Mouse (Mus musculus): ENCODE data around the gene Cfap97d1. TPM values are rescaled to one million over a fixed set of nuclear protein-coding genes. Genes with fewer than 3 reads are reported as not detected.
"Not testable (repeated sequence)": the region's sequence is repeated elsewhere in the genome, so short reads cannot be mapped to it uniquely, and the experiment has no call there.

Gene Cfap97d1
- polyA plus RNA-seq, 1 experiment from 2014 or later, result not detected

DNA sequence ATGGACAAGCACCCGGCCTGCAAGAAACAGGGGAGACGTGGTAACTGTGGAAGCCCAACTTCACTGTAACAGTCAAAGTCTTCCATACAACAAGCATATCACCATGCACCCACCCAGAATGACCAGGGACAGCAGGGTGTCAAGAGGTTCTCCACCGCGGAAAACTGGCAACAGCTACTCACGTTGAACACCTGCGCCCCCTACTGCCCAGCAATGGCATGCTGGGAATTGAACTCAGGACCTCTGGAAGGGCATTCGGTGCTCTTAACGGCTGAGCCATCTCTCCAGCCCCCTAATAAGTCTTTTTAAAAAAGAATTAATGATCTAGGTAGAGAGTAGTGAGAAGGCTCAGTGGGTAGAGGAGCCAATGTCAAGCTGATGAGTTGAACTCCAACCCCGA is 9.2 kb upstream of the Cfap97d1 start:
- no peak for ATAC-seq (ENCODE audit: low read depth)
- Histone ChIP-seq H3K9me3 (no peaks in the 10 kb centered on the region), H3K4me2 (no peak overlapping the region), H3K27ac (replicated peaks) (no peak overlapping the region), H3K27me3 (peaks cover 1% of the 10 kb centered on the region; the same call in 1 of the 2 replicates), H3K9ac (no peak overlapping the region), H3K4me3 (no peak overlapping the region), H3K36me3 (0 out of 2 replicates have a peak, but pooled peaks cover 5% of the 10 kb centered on the region), H3K4me1 (replicated peaks) (no peaks in the 10 kb centered on the region)
- WGBS, result 54% methylated on average over 9 of the region's 9 CpGs

DNA sequence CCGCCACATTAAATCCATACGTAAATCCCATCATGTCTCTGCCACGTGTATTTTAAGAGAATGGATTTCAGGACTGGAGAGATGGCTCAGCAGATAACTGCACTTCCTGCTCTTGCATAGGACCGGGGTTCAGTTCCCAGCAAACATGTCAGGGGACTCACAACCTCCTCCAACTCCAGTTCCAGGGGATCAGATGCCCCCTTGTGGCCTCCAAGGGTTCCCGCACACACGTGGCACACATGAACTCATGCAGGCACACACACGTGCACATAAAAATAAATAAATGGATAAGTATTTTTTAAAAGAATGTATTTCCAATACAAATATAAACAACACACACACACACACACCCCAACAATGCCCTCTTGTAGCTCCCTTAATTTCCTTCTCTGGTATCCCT is 7.1 kb upstream of the Cfap97d1 start:
- Histone ChIP-seq H3K9ac (no peak overlapping the region), H3K27ac (replicated peaks) (no peak overlapping the region), H3K4me3 (no peak overlapping the region), H3K9me3 (no peaks in the 10 kb centered on the region), H3K36me3 (0 out of 2 replicates have a peak, but pooled peaks cover 5% of the 10 kb centered on the region), H3K4me1 (replicated peaks) (no peaks in the 10 kb centered on the region), H3K27me3 (no peaks in the 10 kb centered on the region), H3K4me2 (no peak overlapping the region)
- ATAC-seq (ENCODE audit: low read depth), result no peak
- 95% methylated on average over 7 of the region's 7 CpGs for WGBS

DNA sequence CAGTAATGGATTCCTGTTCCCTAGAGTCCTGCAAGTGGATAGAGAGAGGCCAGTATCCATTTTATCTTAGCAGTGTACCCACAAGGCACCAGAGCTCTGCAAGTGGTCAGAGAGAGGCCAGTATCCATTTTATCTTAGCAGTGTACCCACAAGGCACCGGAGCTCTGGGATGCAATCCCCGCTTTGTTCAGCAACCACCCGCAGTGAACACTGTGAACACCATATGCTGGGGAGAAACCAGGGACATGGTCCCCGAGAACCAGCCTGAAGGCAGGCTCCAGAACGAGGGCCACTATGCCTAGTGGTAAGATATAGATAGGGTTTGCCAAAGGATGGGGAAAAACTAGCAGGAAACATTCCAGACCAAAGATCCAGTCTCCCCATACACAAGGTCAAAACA is 4.9 kb upstream of the Cfap97d1 start:
- Histone ChIP-seq H3K4me3 (no peak overlapping the region), H3K4me1 (replicated peaks) (peaks cover 13% of the 10 kb centered on the region), H3K4me2 (no peak overlapping the region), H3K9me3 (no peaks in the 10 kb centered on the region), H3K27ac (replicated peaks) (no peak overlapping the region), H3K9ac (no peak overlapping the region), H3K36me3 (0 out of 2 replicates have a peak, but pooled peaks cover 5% of the 10 kb centered on the region), H3K27me3 (no peaks in the 10 kb centered on the region)
- ATAC-seq (ENCODE audit: low read depth), result no peak
- 91% methylated on average over 5 of the region's 5 CpGs for WGBS

DNA sequence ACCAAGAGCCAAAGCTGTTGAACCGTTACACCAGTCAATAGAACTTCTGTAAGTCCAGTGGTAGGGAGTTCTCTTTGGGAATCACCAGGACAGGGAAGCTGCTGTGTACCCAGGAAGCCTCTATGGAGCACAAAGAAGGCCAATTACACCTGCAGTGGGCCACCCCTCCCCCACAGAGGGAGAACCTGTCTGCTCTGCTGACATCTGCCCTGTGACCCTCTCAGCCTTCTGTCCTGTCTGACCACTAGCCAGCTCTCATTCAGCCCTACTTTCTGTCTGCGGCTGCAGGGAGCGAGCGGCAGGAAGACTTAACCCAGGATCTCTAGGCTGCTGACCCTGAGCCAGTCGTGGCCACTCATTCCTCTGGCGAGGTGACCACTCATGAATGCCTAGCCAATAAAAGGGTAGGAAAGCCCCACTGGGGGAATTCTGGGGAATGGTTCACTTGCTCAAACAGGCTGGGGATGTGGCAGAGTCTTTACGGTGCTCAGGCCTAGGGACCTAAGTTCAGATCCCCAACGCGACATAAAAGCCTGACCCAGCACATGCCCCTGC is 3.4 kb upstream of the Cfap97d1 start:
- H3K4me2 ChIP-seq, result no peak overlapping the region
- no peaks in the 10 kb centered on the region for H3K27me3 ChIP-seq
- no peak overlapping the region for H3K9ac ChIP-seq
- WGBS, result 75% methylated on average over 9 of the region's 9 CpGs
- ATAC-seq (ENCODE audit: low read depth), result no peak
- peaks cover 24% of the 10 kb centered on the region for H3K4me1 ChIP-seq (replicated peaks)
- H3K36me3 ChIP-seq, result 0 out of 2 replicates have a peak, but pooled peaks cover 5% of the 10 kb centered on the region
- H3K9me3 ChIP-seq, result no peaks in the 10 kb centered on the region
- H3K4me3 ChIP-seq, result no peak overlapping the region
- H3K27ac ChIP-seq (replicated peaks), result no peak overlapping the region

DNA sequence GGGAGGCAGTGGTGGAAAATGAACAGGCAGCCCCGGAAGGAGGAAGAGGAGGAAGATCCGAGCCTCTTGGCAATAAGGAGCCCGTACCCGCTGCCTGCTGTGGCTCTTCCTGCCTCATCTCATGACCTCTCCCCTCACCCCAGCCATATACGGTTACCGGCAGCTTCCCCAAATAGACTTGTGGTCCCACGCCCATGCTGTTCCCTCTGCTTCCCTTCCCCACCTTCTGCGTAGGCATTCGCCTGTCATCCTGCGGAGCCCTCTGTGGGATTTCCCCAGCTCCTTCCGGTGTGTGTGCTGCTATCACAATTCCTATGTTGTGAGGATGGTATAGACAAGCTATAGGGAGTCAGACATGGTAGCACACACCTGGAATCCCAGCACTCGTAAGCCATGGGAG is 2.2 kb upstream of the Cfap97d1 start:
- H3K27me3 ChIP-seq, result peaks cover 4% of the 10 kb centered on the region; the same call in 1 of the 2 replicates
- no peak for ATAC-seq (ENCODE audit: low read depth)
- H3K9ac ChIP-seq, result no peak overlapping the region
- no peak overlapping the region for H3K4me2 ChIP-seq
- H3K36me3 ChIP-seq, result 0 out of 2 replicates have a peak, but pooled peaks cover 2% of the 10 kb centered on the region
- no peak overlapping the region for H3K27ac ChIP-seq (replicated peaks)
- H3K4me1 ChIP-seq (replicated peaks), result peaks cover 32% of the 10 kb centered on the region
- H3K9me3 ChIP-seq, result no peaks in the 10 kb centered on the region
- no peak overlapping the region for H3K4me3 ChIP-seq
- 84% methylated on average over 12 of the region's 12 CpGs for WGBS

DNA sequence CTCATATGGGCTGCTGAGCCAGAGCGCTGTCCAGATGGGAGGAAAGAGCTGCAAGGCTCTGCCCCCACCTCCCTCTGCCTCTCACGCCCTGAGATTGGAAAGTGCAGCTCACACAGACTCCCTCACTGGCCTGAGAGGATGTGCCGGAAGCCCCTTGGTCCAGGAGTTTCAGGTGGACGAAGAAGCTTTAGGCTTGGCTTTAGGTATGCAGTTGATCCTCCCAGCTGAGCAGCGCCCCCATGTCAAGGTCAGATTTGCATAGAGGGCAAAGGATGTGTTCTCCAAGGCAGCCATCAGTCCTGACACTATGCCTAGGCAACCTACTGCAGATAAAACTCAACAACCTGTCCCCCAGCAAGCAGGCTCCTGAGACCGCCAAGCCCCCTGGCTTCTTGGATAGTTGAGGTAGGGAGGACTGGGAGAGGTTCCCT is 1.1 kb upstream of the Cfap97d1 start:
- WGBS, result 62% methylated on average over 6 of the region's 6 CpGs
- ATAC-seq (ENCODE audit: low read depth), result no peak
- Histone ChIP-seq H3K36me3 (no peaks in the 10 kb centered on the region), H3K9ac (no peak overlapping the region), H3K4me2 (peak overlapping the region; percentile 95), H3K4me3 (no peak overlapping the region), H3K9me3 (no peaks in the 10 kb centered on the region), H3K27me3 (peaks cover 11% of the 10 kb centered on the region), H3K27ac (replicated peaks) (no peak overlapping the region; the same call in 1 of the 2 replicates), H3K4me1 (replicated peaks) (peaks cover 32% of the 10 kb centered on the region)

DNA sequence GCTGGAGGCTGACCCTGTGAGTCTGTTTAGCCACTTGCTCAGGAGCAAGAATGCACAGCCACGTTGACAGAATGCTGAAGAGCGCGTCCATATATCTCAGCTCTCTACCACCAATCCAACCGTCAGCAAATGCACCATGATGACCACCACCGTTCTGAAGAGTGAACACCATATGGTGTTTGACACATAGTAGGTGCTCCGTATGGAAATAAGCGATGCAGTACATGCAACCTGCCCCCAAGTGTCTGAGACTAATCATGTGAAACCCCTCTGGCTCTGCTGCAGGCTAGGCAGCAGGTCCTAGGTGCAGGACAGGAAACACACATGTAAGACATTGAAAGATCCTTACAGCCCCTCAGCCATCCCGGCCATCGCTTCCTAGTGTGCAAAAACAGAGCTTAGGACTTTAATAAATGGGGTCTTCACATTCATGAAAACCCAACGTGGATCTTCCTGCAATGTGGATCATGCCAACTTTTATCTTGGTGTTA is 603 bp upstream of the Cfap97d1 start:
- H3K4me1 ChIP-seq (replicated peaks), result peaks cover 32% of the 10 kb centered on the region
- H3K4me3 ChIP-seq, result peak overlapping the region; percentile 54
- H3K9me3 ChIP-seq, result no peaks in the 10 kb centered on the region
- H3K27ac ChIP-seq (replicated peaks), result no peak overlapping the region; the same call in 1 of the 2 replicates
- no peak overlapping the region; the same call in 1 of the 2 replicates for H3K9ac ChIP-seq
- H3K4me2 ChIP-seq, result peak overlapping the region; percentile 95
- WGBS, result 74% methylated on average over 10 of the region's 10 CpGs
- no peaks in the 10 kb centered on the region for H3K36me3 ChIP-seq
- H3K27me3 ChIP-seq, result peaks cover 11% of the 10 kb centered on the region
- no peak for ATAC-seq (ENCODE audit: low read depth)

DNA sequence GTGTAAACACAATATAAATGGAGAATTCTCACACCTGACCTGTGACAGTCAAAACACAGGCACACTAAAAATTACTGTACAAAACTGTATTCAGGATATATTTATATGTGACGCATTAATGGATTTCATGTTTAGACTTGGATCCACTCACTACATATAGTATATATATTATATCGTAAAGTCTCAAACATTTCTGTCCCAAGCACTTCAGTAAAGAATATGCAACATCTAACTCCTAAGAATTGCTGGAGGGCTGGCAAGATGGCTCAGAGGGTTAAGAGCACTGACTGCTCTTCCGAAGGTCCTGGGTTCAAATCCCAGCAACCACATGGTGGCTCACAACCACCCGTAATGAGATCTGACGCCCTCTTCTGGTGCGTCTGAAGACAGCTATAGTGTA is 1.4 kb downstream of the Cfap97d1 start:
- WGBS, result 65% methylated on average over 6 of the region's 6 CpGs
- H3K36me3 ChIP-seq; H3K4me2 ChIP-seq; H3K9me3 ChIP-seq; ATAC-seq (ENCODE audit: low read depth); H3K9ac ChIP-seq; H3K4me3 ChIP-seq; H3K27ac ChIP-seq (replicated peaks): not testable (repeated sequence)
- Histone ChIP-seq H3K4me1 (replicated peaks) (peaks cover 32% of the 10 kb centered on the region), H3K27me3 (peaks cover 11% of the 10 kb centered on the region)

DNA sequence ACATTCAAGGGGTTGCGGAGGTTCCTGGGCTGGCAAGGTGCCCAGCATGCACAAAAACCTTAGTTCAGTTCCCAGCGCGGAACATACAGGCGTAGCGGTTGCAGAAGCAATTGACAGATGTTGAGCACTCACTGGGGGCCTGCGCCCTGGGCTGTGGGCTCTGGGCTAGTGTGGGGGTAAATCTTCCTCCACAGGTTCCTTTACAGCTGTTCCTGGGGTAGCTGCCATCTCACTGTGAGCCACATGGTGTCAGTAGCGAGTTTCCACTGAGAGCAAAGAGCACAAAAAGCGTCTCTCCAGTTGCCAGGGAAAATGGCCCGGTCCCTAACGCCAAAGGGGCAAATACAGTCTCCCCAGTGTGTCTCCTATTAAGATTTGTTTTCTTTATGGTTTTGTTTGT is 1.9 kb downstream of the Cfap97d1 start:
- Histone ChIP-seq H3K9ac (no peak overlapping the region), H3K4me3 (no peak overlapping the region), H3K27me3 (peaks cover 11% of the 10 kb centered on the region), H3K4me1 (replicated peaks) (peaks cover 32% of the 10 kb centered on the region), H3K27ac (replicated peaks) (no peak overlapping the region), H3K4me2 (no peak overlapping the region), H3K9me3 (no peaks in the 10 kb centered on the region), H3K36me3 (no peaks in the 10 kb centered on the region)
- peak; percentile 48; the same call in 1 of the 2 replicates for ATAC-seq (ENCODE audit: low read depth)
- 6% methylated on average over 10 of the region's 10 CpGs for WGBS

DNA sequence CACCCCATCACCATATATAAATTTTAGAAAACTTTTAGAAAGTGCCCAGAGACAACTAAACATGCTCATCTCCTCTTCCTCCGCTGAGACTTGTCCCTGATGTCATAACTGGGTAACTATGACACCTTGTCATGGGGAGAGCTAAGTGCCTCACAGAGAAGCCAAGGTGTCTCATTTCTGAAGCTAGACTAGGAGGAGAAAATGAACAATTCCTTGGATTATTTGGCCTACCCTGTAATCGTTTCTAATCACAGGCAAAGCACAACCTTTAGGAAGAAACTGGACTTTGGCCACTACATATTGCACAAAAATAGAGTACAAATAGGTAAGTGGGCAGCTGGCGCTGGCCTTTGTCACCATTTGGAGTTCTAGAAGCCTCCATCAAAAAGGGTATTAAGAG is 2.8 kb downstream of the Cfap97d1 start, which contains the start of gene Dusp3:
Dusp3 (minus strand) TSS at position 101 of the 400 bp plus-strand sequence.
- H3K27me3 ChIP-seq, result peaks cover 11% of the 10 kb centered on the region
- H3K9ac ChIP-seq, result peak within 1 kb of the TSS; percentile 41; the same call in 1 of the 2 replicates
- H3K4me1 ChIP-seq (replicated peaks), result peaks cover 32% of the 10 kb centered on the region
- no peak within 1 kb of the TSS for H3K4me2 ChIP-seq
- no peak within 1 kb of the TSS for H3K4me3 ChIP-seq
- ATAC-seq (ENCODE audit: low read depth), result no peak
- H3K27ac ChIP-seq (replicated peaks), result no peak within 1 kb of the TSS
- no peaks in the 10 kb centered on the region for H3K36me3 ChIP-seq
- H3K9me3 ChIP-seq, result no peaks in the 10 kb centered on the region
- 87% methylated on average over 3 of the region's 3 CpGs for WGBS

DNA sequence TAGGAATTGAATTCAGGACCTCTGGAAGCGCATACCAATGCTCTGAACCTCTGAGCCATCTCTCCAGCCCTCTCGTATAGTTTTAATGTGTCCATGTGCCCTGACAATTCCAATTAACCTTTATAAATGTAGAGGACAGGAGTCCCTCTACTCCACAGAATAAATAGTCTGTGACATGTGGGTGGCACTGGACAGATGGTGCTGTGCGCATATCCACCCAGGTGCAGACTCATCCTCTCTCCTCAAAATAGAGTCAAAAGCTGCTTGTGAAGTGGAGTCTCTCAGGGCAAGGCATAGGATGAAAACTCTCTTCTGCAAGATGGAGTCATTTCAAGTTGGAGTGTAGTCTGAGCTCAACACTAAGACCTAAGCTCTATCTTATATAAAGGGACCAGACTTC is 6.2 kb downstream of the Cfap97d1 start:
- no peak for ATAC-seq (ENCODE audit: low read depth)
- WGBS, result 86% methylated on average over 3 of the region's 3 CpGs
- H3K9me3 ChIP-seq, result no peaks in the 10 kb centered on the region

DNA sequence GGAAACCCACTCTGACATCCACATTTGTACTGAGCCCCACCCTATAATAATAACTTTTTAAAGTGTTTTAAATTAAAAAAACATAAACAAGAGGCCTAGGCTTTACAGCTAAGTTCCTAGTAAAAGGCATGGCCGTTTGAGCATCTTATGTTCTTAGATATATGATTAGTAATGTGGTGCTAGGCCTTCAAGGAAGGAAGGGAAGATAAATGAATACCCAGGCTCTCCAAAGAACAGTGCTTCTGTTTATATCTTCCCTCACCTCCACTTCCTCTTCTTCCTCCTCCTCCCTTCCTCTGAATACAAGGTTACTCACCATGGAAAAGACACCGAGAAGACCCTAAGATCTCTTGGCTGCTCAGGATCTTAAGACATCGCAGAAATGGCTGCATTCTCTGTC is 7.7 kb downstream of the Cfap97d1 start:
- no peak for ATAC-seq (ENCODE audit: low read depth)
- 81% methylated on average over 3 of the region's 3 CpGs for WGBS

More for the DNA sequence above, 6.2 kb downstream of the Cfap97d1 start:
- Histone ChIP-seq H3K4me2 (no peak overlapping the region), H3K36me3 (0 out of 2 replicates have a peak, but pooled peaks cover 3% of the 10 kb centered on the region), H3K4me1 (replicated peaks) (peaks cover 8% of the 10 kb centered on the region; the same call in 1 of the 2 replicates), H3K27ac (replicated peaks) (no peak overlapping the region), H3K4me3 (no peak overlapping the region), H3K9ac (no peak overlapping the region), H3K27me3 (peaks cover 11% of the 10 kb centered on the region)

More for the DNA sequence above, 7.7 kb downstream of the Cfap97d1 start:
- H3K27ac ChIP-seq (replicated peaks), result no peak overlapping the region
- no peak overlapping the region for H3K4me3 ChIP-seq
- no peaks in the 10 kb centered on the region for H3K4me1 ChIP-seq (replicated peaks)
- H3K36me3 ChIP-seq, result peaks cover 9% of the 10 kb centered on the region; the same call in 1 of the 2 replicates
- H3K27me3 ChIP-seq, result peaks cover 7% of the 10 kb centered on the region
- H3K9me3 ChIP-seq, result no peaks in the 10 kb centered on the region
- H3K9ac ChIP-seq, result no peak overlapping the region
- no peak overlapping the region for H3K4me2 ChIP-seq
